ENCODE assay signal across 8 mouse cellular contexts in genomic region chr6:113531840-113532404, GRCm38 (mm10). TPM values are rescaled to one million over a fixed set of nuclear protein-coding genes. Genes with fewer than 3 reads are reported as not detected.
DNase-seq lines count a peak whose midpoint lies in the region; ATAC-seq and TF ChIP-seq lines count a peak whose summit lies in the region.

No protein-coding gene starts in this region.

- 8% methylated on average over 7 of the region's 7 CpGs for WGBS in liver, adult 2 months
- WGBS in intestine, embryonic 15.5 days, result 3% methylated on average over 7 of the region's 7 CpGs
- 7% methylated on average over 7 of the region's 7 CpGs for WGBS in neural tube, embryonic 14.5 days

- H3K79me2 ChIP-seq in liver, adult 2 months (ENCODE audit: control insufficient read depth, insufficient read depth, low read length), result peaks cover 14% of the 10 kb centered on the region; the same call in 1 of the 2 replicates

- ATAC-seq in intestine, embryonic 15.5 days, result peak; percentile 38; the same call in 1 of the 2 replicates
- no peak for ATAC-seq in neural tube, embryonic 14.5 days (ENCODE audit: low read depth)

- no peaks in the 10 kb centered on the region for H3K9me3 ChIP-seq in intestine, embryonic 15.5 days
- no peaks in the 10 kb centered on the region for H3K9me3 ChIP-seq in neural tube, embryonic 14.5 days (ENCODE audit: control insufficient read depth, low read length)

- H3K4me3 ChIP-seq in liver, adult 2 months (ENCODE audit: insufficient read depth, low read depth, low read length), result peak overlapping the region; percentile 93
- peak overlapping the region; percentile 89 for H3K4me3 ChIP-seq in intestine, embryonic 15.5 days (replicated peaks)
- peak overlapping the region; percentile 90 for H3K4me3 ChIP-seq in neural tube, embryonic 14.5 days (ENCODE audit: low read depth, low read length)

- H3K4me2 ChIP-seq in intestine, embryonic 15.5 days (replicated peaks), result peak overlapping the region; percentile 69
- H3K4me2 ChIP-seq in neural tube, embryonic 14.5 days (ENCODE audit: low read depth, low read length), result peak overlapping the region; percentile 80

- TF ChIP-seq POLR2A in liver, adult 2 months (IDR thresholded peaks at IDR 0.05; ENCODE audit: extremely low read depth, insufficient read depth, low read length), result no peak

- no peak overlapping the region for H3K9ac ChIP-seq in liver, adult 2 months (ENCODE audit: low read depth, low read length)
- H3K9ac ChIP-seq in intestine, embryonic 15.5 days, result peak overlapping the region; percentile 81
- H3K9ac ChIP-seq in neural tube, embryonic 14.5 days (replicated peaks; ENCODE audit: low read depth, low read length), result no peak overlapping the region

- DNase-seq in liver, adult 2 months (ENCODE audit: extremely low read depth, low read depth, low spot score), result no peak
- DNase-seq in liver, result no peak
- peak; percentile 14 for DNase-seq in embryo, embryonic 11 days
- DNase-seq in cerebellum, adult 11 months, result no peak
- no peak for DNase-seq in urinary bladder, postnatal 14 days (ENCODE audit: low spot score)
- DNase-seq in gastrocnemius, adult 8-10 months (ENCODE audit: low spot score in 2 of 2), result no peak

- H3K4me1 ChIP-seq in liver, adult 2 months (ENCODE audit: control insufficient read depth, insufficient read depth, low read length), result peaks cover 7% of the 10 kb centered on the region
- peaks cover 9% of the 10 kb centered on the region for H3K4me1 ChIP-seq in intestine, embryonic 15.5 days (replicated peaks)
- H3K4me1 ChIP-seq in neural tube, embryonic 14.5 days (ENCODE audit: control insufficient read depth, insufficient read depth, low read length), result peaks cover 14% of the 10 kb centered on the region

- no peak for TF ChIP-seq CTCF in liver, adult 2 months (IDR thresholded peaks at IDR 0.05; ENCODE audit: low read depth, low read length)

- H3K27ac ChIP-seq in liver, adult 2 months (replicated peaks; ENCODE audit: insufficient read depth, low read depth, low read length), result no peak overlapping the region
- peak overlapping the region; percentile 73; the same call in 1 of the 2 replicates for H3K27ac ChIP-seq in intestine, embryonic 15.5 days
- no peak overlapping the region for H3K27ac ChIP-seq in neural tube, embryonic 14.5 days (ENCODE audit: low read depth, low read length)

- no peaks in the 10 kb centered on the region for H3K27me3 ChIP-seq in liver, adult 2 months (ENCODE audit: control insufficient read depth, insufficient read depth, low read length)
- H3K27me3 ChIP-seq in intestine, embryonic 15.5 days (replicated peaks), result no peaks in the 10 kb centered on the region
- no peaks in the 10 kb centered on the region for H3K27me3 ChIP-seq in neural tube, embryonic 14.5 days (ENCODE audit: control insufficient read depth, insufficient read depth, low read length)

- H3K36me3 ChIP-seq in liver, adult 2 months (ENCODE audit: control insufficient read depth, insufficient read depth, low read length), result no peaks in the 10 kb centered on the region; the same call in 1 of the 2 replicates
- H3K36me3 ChIP-seq in intestine, embryonic 15.5 days, result peaks cover 2% of the 10 kb centered on the region; the same call in 1 of the 2 replicates
- H3K36me3 ChIP-seq in neural tube, embryonic 14.5 days (ENCODE audit: control insufficient read depth, insufficient read depth, low read length), result no peaks in the 10 kb centered on the region

RNA-seq across cellular contexts. Expression of gene Fancd2, which starts 0.4 kb away (rescaled TPM):
- 0.18 and 0.67 TPM in 2 replicates for total RNA-seq in liver, adult 2 months (2014; rRNA removed)
- 0.22 TPM in 1 of 2 replicates, not detected in the other for polyA plus RNA-seq in liver, adult 2 months (2012; rRNA removed)
- polyA plus RNA-seq in intestine, embryonic 15.5 days (2015; fragmentation: Nextera tagmentation; extraction: Ambion mirVana), result 9.6 and 10.3 TPM in 2 replicates
- 1.2 and 1.5 TPM in 2 replicates for polyA plus RNA-seq in neural tube, embryonic 14.5 days (2014; fragmentation: Nextera tagmentation; extraction: Ambion mirVana)
- total RNA-seq in gastrocnemius, adult 8-10 months (2022), result under 1 TPM in 3 of 4 experiments, not detected in 1; 0.07 to 0.24 (median 0.24) TPM

RNA-seq across cellular contexts. Expression of gene Emc3, which starts 0.5 kb away (rescaled TPM):
- total RNA-seq in liver, adult 2 months (2014; rRNA removed), result 53.5 and 56.0 TPM in 2 replicates
- 31.9 and 35.5 TPM in 2 replicates for polyA plus RNA-seq in liver, adult 2 months (2012; rRNA removed)
- polyA plus RNA-seq in intestine, embryonic 15.5 days (2015; fragmentation: Nextera tagmentation; extraction: Ambion mirVana), result 84.2 and 88.3 TPM in 2 replicates
- 111 and 116 TPM in 2 replicates for polyA plus RNA-seq in neural tube, embryonic 14.5 days (2014; fragmentation: Nextera tagmentation; extraction: Ambion mirVana)
- total RNA-seq in gastrocnemius, adult 8-10 months (2022), result 10 to 100 TPM; 51.5 to 58.0 (median 55.0) TPM

RNA-seq across cellular contexts. Expression of gene Prrt3, which starts 30.2 kb away (rescaled TPM):
- under 0.01 TPM in 1 of 2 replicates, not detected in the other for total RNA-seq in liver, adult 2 months (2014; rRNA removed)
- polyA plus RNA-seq in liver, adult 2 months (2012; rRNA removed), result not detected in 2 replicates
- polyA plus RNA-seq in intestine, embryonic 15.5 days (2015; fragmentation: Nextera tagmentation; extraction: Ambion mirVana), result 0.43 and 0.45 TPM in 2 replicates
- 8.4 and 9.1 TPM in 2 replicates for polyA plus RNA-seq in neural tube, embryonic 14.5 days (2014; fragmentation: Nextera tagmentation; extraction: Ambion mirVana)
- total RNA-seq in gastrocnemius, adult 8-10 months (2022), result not detected

RNA-seq across cellular contexts. Expression of gene Creld1, which starts 48.8 kb away (rescaled TPM):
- total RNA-seq in liver, adult 2 months (2014; rRNA removed), result 12.3 and 15.9 TPM in 2 replicates
- polyA plus RNA-seq in liver, adult 2 months (2012; rRNA removed), result 24.4 and 28.7 TPM in 2 replicates
- 21.9 and 22.7 TPM in 2 replicates for polyA plus RNA-seq in intestine, embryonic 15.5 days (2015; fragmentation: Nextera tagmentation; extraction: Ambion mirVana)
- 66.4 and 72.4 TPM in 2 replicates for polyA plus RNA-seq in neural tube, embryonic 14.5 days (2014; fragmentation: Nextera tagmentation; extraction: Ambion mirVana)
- total RNA-seq in gastrocnemius, adult 8-10 months (2022), result 10 to 100 TPM; 46.7 to 56.2 (median 49.2) TPM
